Mouse (Mus musculus): Measurements from ENCODE around the gene Nfatc4. TPM values are rescaled to one million over a fixed set of nuclear protein-coding genes. Genes with fewer than 3 reads are reported as not detected.

Gene Nfatc4
- polyA plus RNA-seq, 1 experiment from 2014 or later, result 32.7 TPM

DNA sequence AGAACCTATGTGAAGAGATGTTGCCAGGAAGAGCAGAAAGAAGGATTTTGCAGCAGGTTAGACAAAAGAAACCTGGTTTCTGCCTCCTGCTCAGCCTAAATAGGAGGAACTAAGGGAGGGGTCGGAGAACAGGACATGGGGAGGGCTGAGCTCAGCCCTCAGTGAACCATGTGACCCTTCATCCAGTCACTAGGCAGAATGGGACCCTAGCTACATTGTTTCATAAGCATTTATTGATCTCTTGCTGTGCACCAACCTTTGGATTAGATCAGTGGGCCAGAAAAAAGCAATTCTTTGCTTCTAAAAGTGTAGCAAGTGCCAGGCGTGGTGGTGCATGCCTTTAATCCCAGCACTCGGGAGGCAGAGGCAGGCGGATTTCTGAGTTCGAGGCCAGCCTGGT is 15.4 kb downstream of the Nfatc4 start:
- no peak overlapping the region for H3K27ac ChIP-seq (ENCODE audit: low read depth, low read length)
- H3K4me3 ChIP-seq (ENCODE audit: low read depth, low read length), result no peak overlapping the region
- no peaks in the 10 kb centered on the region for H3K36me3 ChIP-seq (ENCODE audit: control insufficient read depth, insufficient read depth, low read length)
- no peak overlapping the region for H3K9ac ChIP-seq (ENCODE audit: low read length)
- DNase-seq (ENCODE audit: low spot score) (no peak), ATAC-seq (replicated peaks; ENCODE audit: low FRiP score) (no peak)
- H3K4me2 ChIP-seq (ENCODE audit: low read depth, low read length, severe bottlenecking), result no peak overlapping the region
- H3K9me3 ChIP-seq (ENCODE audit: control insufficient read depth, low read length), result no peaks in the 10 kb centered on the region
- 86% methylated on average over 5 of the region's 5 CpGs for WGBS
- H3K4me1 ChIP-seq (replicated peaks; ENCODE audit: control insufficient read depth, insufficient read depth, low read length), result no peaks in the 10 kb centered on the region
- no peaks in the 10 kb centered on the region for H3K27me3 ChIP-seq (ENCODE audit: control insufficient read depth, insufficient read depth, low read length)

GRCm38 (mm10) chr14:55838740-55839139 is 15.8 kb downstream of the Nfatc4 start:
- Histone ChIP-seq H3K36me3 (ENCODE audit: control insufficient read depth, insufficient read depth, low read length) (no peaks in the 10 kb centered on the region), H3K4me3 (ENCODE audit: low read depth, low read length) (no peak overlapping the region), H3K9me3 (ENCODE audit: control insufficient read depth, low read length) (no peaks in the 10 kb centered on the region), H3K27ac (ENCODE audit: low read depth, low read length) (no peak overlapping the region), H3K4me1 (replicated peaks; ENCODE audit: control insufficient read depth, insufficient read depth, low read length) (no peaks in the 10 kb centered on the region), H3K27me3 (ENCODE audit: control insufficient read depth, insufficient read depth, low read length) (no peaks in the 10 kb centered on the region), H3K4me2 (ENCODE audit: low read depth, low read length, severe bottlenecking) (no peak overlapping the region), H3K9ac (ENCODE audit: low read length) (no peak overlapping the region)
- WGBS, result 89% methylated on average over 4 of the region's 4 CpGs
- no peak for ATAC-seq (replicated peaks; ENCODE audit: low FRiP score)
- no peak for DNase-seq (ENCODE audit: low spot score)

DNA sequence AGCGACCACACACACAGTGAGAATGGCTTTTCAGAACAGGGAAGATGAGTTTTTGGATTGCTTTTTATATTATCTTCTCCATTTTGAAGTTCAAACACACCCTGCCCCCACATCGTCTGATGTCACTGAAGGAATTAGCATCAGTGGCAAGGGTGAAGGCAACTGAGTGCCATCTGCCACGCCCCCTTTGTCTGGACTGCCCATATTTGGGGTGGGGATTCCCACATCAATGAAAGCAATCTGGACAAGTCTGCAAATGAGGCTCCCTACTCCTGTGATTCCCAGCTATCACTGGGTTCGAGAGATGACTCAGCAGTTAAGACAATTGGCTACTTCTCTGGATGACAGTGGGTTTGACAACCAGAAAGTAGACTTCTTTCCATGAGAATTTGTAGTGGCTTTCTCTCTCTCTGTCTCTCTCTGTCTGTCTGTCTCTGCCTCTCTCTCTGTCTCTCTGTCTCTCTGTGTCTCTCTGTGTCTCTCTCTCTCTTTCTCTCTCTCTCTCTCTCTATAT is 18.0 kb downstream of the Nfatc4 start:
- no peak for ATAC-seq (replicated peaks; ENCODE audit: low FRiP score)
- Histone ChIP-seq H3K4me1 (replicated peaks; ENCODE audit: control insufficient read depth, insufficient read depth, low read length) (no peaks in the 10 kb centered on the region), H3K4me3 (ENCODE audit: low read depth, low read length) (no peak overlapping the region), H3K9ac (ENCODE audit: low read length) (no peak overlapping the region), H3K4me2 (ENCODE audit: low read depth, low read length, severe bottlenecking) (no peak overlapping the region), H3K27ac (ENCODE audit: low read depth, low read length) (no peak overlapping the region), H3K36me3 (ENCODE audit: control insufficient read depth, insufficient read depth, low read length) (no peaks in the 10 kb centered on the region), H3K9me3 (ENCODE audit: control insufficient read depth, low read length) (no peaks in the 10 kb centered on the region), H3K27me3 (ENCODE audit: control insufficient read depth, insufficient read depth, low read length) (no peaks in the 10 kb centered on the region)
- DNase-seq (ENCODE audit: low spot score), result no peak
- 69% methylated on average over 4 of the region's 4 CpGs for WGBS

DNA sequence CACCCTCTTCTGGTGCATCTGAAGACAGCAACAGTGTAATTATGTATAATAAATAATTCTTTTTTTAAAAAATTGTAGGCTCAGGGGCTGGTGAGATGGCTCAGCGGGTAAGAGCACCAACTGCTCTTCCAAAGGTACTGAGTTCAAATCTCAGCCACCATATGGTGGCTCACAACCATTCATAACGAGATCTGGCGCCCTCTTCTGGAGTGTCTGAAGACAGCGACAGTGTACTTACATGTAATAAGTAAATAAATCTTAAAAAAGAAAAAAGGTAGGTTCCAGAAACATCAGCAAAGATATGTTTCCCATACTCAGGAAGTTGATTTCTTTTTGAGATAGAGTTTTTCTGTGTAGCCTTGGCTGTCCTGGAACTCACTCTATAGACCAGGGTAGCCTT is 19.9 kb downstream of the Nfatc4 start:
- 80% methylated on average over 4 of the region's 4 CpGs for WGBS
- Histone ChIP-seq H3K27me3 (ENCODE audit: control insufficient read depth, insufficient read depth, low read length) (no peaks in the 10 kb centered on the region), H3K9ac (ENCODE audit: low read length) (no peak overlapping the region), H3K4me3 (ENCODE audit: low read depth, low read length) (no peak overlapping the region), H3K9me3 (ENCODE audit: control insufficient read depth, low read length) (no peaks in the 10 kb centered on the region), H3K27ac (ENCODE audit: low read depth, low read length) (no peak overlapping the region), H3K36me3 (ENCODE audit: control insufficient read depth, insufficient read depth, low read length) (no peaks in the 10 kb centered on the region), H3K4me1 (replicated peaks; ENCODE audit: control insufficient read depth, insufficient read depth, low read length) (no peaks in the 10 kb centered on the region), H3K4me2 (ENCODE audit: low read depth, low read length, severe bottlenecking) (no peak overlapping the region)
- ATAC-seq (replicated peaks; ENCODE audit: low FRiP score) (no peak), DNase-seq (ENCODE audit: low spot score) (no peak)

DNA sequence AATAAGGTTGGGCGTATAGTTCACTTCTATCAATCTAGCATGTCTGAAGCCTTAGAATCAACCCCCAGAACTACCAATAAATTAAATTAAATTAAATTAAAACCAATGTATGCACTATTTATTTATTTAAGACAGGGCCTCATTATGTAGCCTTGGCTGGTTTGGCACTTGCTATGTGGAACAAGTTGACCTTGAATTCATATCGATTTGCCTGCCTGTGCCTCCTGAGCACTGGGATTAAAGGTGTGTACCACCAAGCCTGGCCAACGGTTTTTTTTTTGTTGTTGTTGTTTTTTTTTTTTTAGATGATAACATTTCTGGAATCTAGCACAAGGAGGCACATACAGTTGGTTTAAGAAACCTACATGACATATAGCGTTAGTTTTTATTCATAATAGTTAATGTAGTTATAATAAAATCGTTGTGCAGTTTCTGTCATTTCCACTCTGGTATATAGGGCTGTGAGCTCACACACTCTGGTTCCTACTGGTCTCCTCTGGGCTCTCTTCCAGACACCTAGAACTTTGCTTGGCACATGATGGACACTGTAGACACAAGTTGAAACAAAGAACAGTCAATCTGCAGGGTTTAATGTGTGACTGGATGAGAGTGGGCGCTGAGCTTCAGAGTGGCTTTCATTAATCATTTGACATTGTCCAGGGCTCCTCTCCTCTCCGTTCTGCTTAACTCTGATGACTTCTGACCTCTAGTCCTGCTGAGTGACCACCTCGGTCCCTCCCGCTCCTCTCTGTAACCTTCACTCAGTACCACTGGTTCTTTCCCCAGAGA is 22.8 kb downstream of the Nfatc4 start:
- no peak for ATAC-seq (replicated peaks; ENCODE audit: low FRiP score)
- no peaks in the 10 kb centered on the region for H3K4me1 ChIP-seq (replicated peaks; ENCODE audit: control insufficient read depth, insufficient read depth, low read length)

DNA sequence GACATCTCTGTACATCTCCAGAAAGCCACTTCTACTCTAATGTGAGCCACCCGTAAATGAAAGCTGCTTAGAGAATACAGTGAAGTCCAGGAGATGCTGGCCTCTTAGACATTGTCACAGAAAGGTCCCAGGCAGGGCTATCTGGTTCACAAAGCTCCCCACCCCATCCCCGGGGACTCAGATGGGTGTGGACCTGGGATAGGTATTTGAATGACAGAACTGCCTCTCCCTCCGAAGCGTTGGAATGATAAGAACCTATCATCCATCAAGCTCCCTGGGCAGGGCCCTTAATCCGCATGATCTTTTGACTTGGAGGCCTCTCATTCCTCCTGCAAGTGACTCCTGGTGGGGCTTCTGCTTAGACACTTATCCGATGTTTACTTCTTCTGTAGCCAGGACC is 27.9 kb downstream of the Nfatc4 start:
- ATAC-seq (replicated peaks; ENCODE audit: low FRiP score) (no peak), DNase-seq (ENCODE audit: low spot score) (no peak)
- Histone ChIP-seq H3K9ac (ENCODE audit: low read length) (no peak overlapping the region), H3K4me2 (ENCODE audit: low read depth, low read length, severe bottlenecking) (no peak overlapping the region), H3K27me3 (ENCODE audit: control insufficient read depth, insufficient read depth, low read length) (no peaks in the 10 kb centered on the region), H3K4me3 (ENCODE audit: low read depth, low read length) (no peak overlapping the region), H3K36me3 (ENCODE audit: control insufficient read depth, insufficient read depth, low read length) (no peaks in the 10 kb centered on the region), H3K4me1 (replicated peaks; ENCODE audit: control insufficient read depth, insufficient read depth, low read length) (peaks cover 23% of the 10 kb centered on the region), H3K27ac (ENCODE audit: low read depth, low read length) (no peak overlapping the region), H3K9me3 (ENCODE audit: control insufficient read depth, low read length) (no peaks in the 10 kb centered on the region)
- WGBS, result 65% methylated on average over 6 of the region's 6 CpGs

More for the DNA sequence above, 22.8 kb downstream of the Nfatc4 start:
- no peak overlapping the region for H3K4me2 ChIP-seq (ENCODE audit: low read depth, low read length, severe bottlenecking)
- WGBS, result 84% methylated on average over 9 of the region's 9 CpGs
- no peak overlapping the region for H3K9ac ChIP-seq (ENCODE audit: low read length)
- H3K27me3 ChIP-seq (ENCODE audit: control insufficient read depth, insufficient read depth, low read length), result no peaks in the 10 kb centered on the region
- H3K9me3 ChIP-seq (ENCODE audit: control insufficient read depth, low read length), result no peaks in the 10 kb centered on the region
- DNase-seq (ENCODE audit: low spot score), result no peak
- no peak overlapping the region for H3K27ac ChIP-seq (ENCODE audit: low read depth, low read length)
- H3K36me3 ChIP-seq (ENCODE audit: control insufficient read depth, insufficient read depth, low read length), result no peaks in the 10 kb centered on the region
- H3K4me3 ChIP-seq (ENCODE audit: low read depth, low read length), result no peak overlapping the region

GRCm38 (mm10) chr14:55852646-55853551 is 30.0 kb downstream of the Nfatc4 start:
- no peaks in the 10 kb centered on the region for H3K36me3 ChIP-seq (ENCODE audit: control insufficient read depth, insufficient read depth, low read length)
- DNase-seq (ENCODE audit: low spot score), result peak; percentile 80
- no peaks in the 10 kb centered on the region for H3K9me3 ChIP-seq (ENCODE audit: control insufficient read depth, low read length)
- H3K4me3 ChIP-seq (ENCODE audit: low read depth, low read length), result peak overlapping the region; percentile 60
- peak; percentile 78 for ATAC-seq (replicated peaks; ENCODE audit: low FRiP score)
- H3K4me2 ChIP-seq (ENCODE audit: low read depth, low read length, severe bottlenecking), result peak overlapping the region; percentile 67
- no peaks in the 10 kb centered on the region for H3K27me3 ChIP-seq (ENCODE audit: control insufficient read depth, insufficient read depth, low read length)
- 3% methylated on average over 11 of the region's 11 CpGs for WGBS
- peak overlapping the region; percentile 79 for H3K9ac ChIP-seq (ENCODE audit: low read length)
- peaks cover 27% of the 10 kb centered on the region for H3K4me1 ChIP-seq (replicated peaks; ENCODE audit: control insufficient read depth, insufficient read depth, low read length)
- H3K27ac ChIP-seq (ENCODE audit: low read depth, low read length), result peak overlapping the region; percentile 88

GRCm38 (mm10) chr14:55853621-55854285 is 30.8 kb downstream of the Nfatc4 start, which contains the start of gene Nynrin:
TSS of gene Nynrin (plus strand) at chr14:55854010.
- DNase-seq (ENCODE audit: low spot score) (peak; percentile 88), ATAC-seq (replicated peaks; ENCODE audit: low FRiP score) (peak; percentile 86)
- WGBS, result 1% methylated on average over 30 of the region's 33 CpGs
- no peaks in the 10 kb centered on the region for H3K27me3 ChIP-seq (ENCODE audit: control insufficient read depth, insufficient read depth, low read length)
- no peaks in the 10 kb centered on the region for H3K9me3 ChIP-seq (ENCODE audit: control insufficient read depth, low read length)
- peaks cover 27% of the 10 kb centered on the region for H3K4me1 ChIP-seq (replicated peaks; ENCODE audit: control insufficient read depth, insufficient read depth, low read length)
- H3K9ac ChIP-seq (ENCODE audit: low read length), result peak within 1 kb of the TSS; percentile 79
- peak within 1 kb of the TSS; percentile 67 for H3K4me2 ChIP-seq (ENCODE audit: low read depth, low read length, severe bottlenecking)
- H3K4me3 ChIP-seq (ENCODE audit: low read depth, low read length), result peak within 1 kb of the TSS; percentile 60
- H3K36me3 ChIP-seq (ENCODE audit: control insufficient read depth, insufficient read depth, low read length), result no peaks in the 10 kb centered on the region
- peak within 1 kb of the TSS; percentile 88 for H3K27ac ChIP-seq (ENCODE audit: low read depth, low read length)
